Mouse (Mus musculus): Measurements from ENCODE around the gene Plekho2. TPM values are rescaled to one million over a fixed set of nuclear protein-coding genes. Genes with fewer than 3 reads are reported as not detected.

The Plekho2 gene
- polyA plus RNA-seq, 1 experiment from 2014 or later: 16.0 TPM

GRCm38 (mm10) chr9:65568787-65569186, 11.1 kb downstream of the Plekho2 start:
- Histone ChIP-seq H3K36me3 (peaks cover 31% of the 10 kb centered on the region; the same call in 1 of the 2 replicates), H3K9ac (no peak overlapping the region), H3K27me3 (no peaks in the 10 kb centered on the region), H3K4me2 (replicated peaks) (no peak overlapping the region), H3K4me3 (replicated peaks) (no peak overlapping the region), H3K4me1 (peaks cover 15% of the 10 kb centered on the region), H3K9me3 (replicated peaks) (no peaks in the 10 kb centered on the region), H3K27ac (replicated peaks) (peak overlapping the region; percentile 87)
- WGBS: 83% methylated on average over 6 of the region's 6 CpGs
- no peak for ATAC-seq (ENCODE audit: insufficient number of reproducible peaks, low FRiP score, low TSS enrichment, low read depth)

- H3K9ac ChIP-seq: no peak overlapping the region
- H3K36me3 ChIP-seq: peaks cover 39% of the 10 kb centered on the region; the same call in 1 of the 2 replicates
- no peak overlapping the region for H3K4me3 ChIP-seq (replicated peaks)
- peaks cover 23% of the 10 kb centered on the region for H3K4me1 ChIP-seq
- H3K27ac ChIP-seq (replicated peaks): no peak overlapping the region
- 96% methylated on average over 2 of the region's 2 CpGs for WGBS
- H3K27me3 ChIP-seq: no peaks in the 10 kb centered on the region
- H3K4me2 ChIP-seq (replicated peaks): no peak overlapping the region
- no peak for ATAC-seq (ENCODE audit: insufficient number of reproducible peaks, low FRiP score, low TSS enrichment, low read depth)
- no peaks in the 10 kb centered on the region for H3K9me3 ChIP-seq (replicated peaks)
These were observed 15.1 kb downstream of the Plekho2 start for GRCm38 (mm10) chr9:65564698-65565097.

GRCm38 (mm10) chr9:65563073-65563472, 16.8 kb downstream of the Plekho2 start:
- 91% methylated on average over 5 of the region's 5 CpGs for WGBS
- Histone ChIP-seq H3K4me1 (peaks cover 12% of the 10 kb centered on the region), H3K36me3 (peaks cover 48% of the 10 kb centered on the region), H3K4me2 (replicated peaks) (no peak overlapping the region), H3K4me3 (replicated peaks) (no peak overlapping the region), H3K9ac (no peak overlapping the region), H3K9me3 (replicated peaks) (no peaks in the 10 kb centered on the region), H3K27me3 (no peaks in the 10 kb centered on the region), H3K27ac (replicated peaks) (no peak overlapping the region)
- no peak for ATAC-seq (ENCODE audit: insufficient number of reproducible peaks, low FRiP score, low TSS enrichment, low read depth)

- H3K9ac ChIP-seq: no peak overlapping the region
- H3K27me3 ChIP-seq: no peaks in the 10 kb centered on the region
- H3K4me2 ChIP-seq (replicated peaks): no peak overlapping the region
- ATAC-seq (ENCODE audit: insufficient number of reproducible peaks, low FRiP score, low TSS enrichment, low read depth): no peak
- H3K36me3 ChIP-seq: peaks cover 57% of the 10 kb centered on the region
- H3K27ac ChIP-seq (replicated peaks): no peak overlapping the region
- H3K4me3 ChIP-seq (replicated peaks): no peak overlapping the region
- 46% methylated on average over 4 of the region's 4 CpGs for WGBS
- no peaks in the 10 kb centered on the region for H3K9me3 ChIP-seq (replicated peaks)
- peaks cover 12% of the 10 kb centered on the region for H3K4me1 ChIP-seq
These were observed 17.7 kb downstream of the Plekho2 start for GRCm38 (mm10) chr9:65562081-65562506.

GRCm38 (mm10) chr9:65561016-65561415, 18.8 kb downstream of the Plekho2 start:
- Histone ChIP-seq H3K27me3 (no peaks in the 10 kb centered on the region), H3K4me3 (replicated peaks) (no peak overlapping the region), H3K4me1 (peaks cover 12% of the 10 kb centered on the region), H3K36me3 (peaks cover 51% of the 10 kb centered on the region), H3K9me3 (replicated peaks) (no peaks in the 10 kb centered on the region), H3K4me2 (replicated peaks) (no peak overlapping the region), H3K27ac (replicated peaks) (no peak overlapping the region), H3K9ac (no peak overlapping the region)
- 73% methylated on average over 4 of the region's 4 CpGs for WGBS
- no peak for ATAC-seq (ENCODE audit: insufficient number of reproducible peaks, low FRiP score, low TSS enrichment, low read depth)

- no peak for ATAC-seq (ENCODE audit: insufficient number of reproducible peaks, low FRiP score, low TSS enrichment, low read depth)
- Histone ChIP-seq H3K36me3 (peaks cover 46% of the 10 kb centered on the region), H3K4me3 (replicated peaks) (no peak overlapping the region), H3K27me3 (no peaks in the 10 kb centered on the region), H3K9me3 (replicated peaks) (no peaks in the 10 kb centered on the region), H3K4me2 (replicated peaks) (no peak overlapping the region), H3K9ac (no peak overlapping the region), H3K4me1 (peaks cover 30% of the 10 kb centered on the region), H3K27ac (replicated peaks) (no peak overlapping the region)
- 86% methylated on average over 6 of the region's 6 CpGs for WGBS
These were observed 21.0 kb downstream of the Plekho2 start for GRCm38 (mm10) chr9:65558806-65559205.

GRCm38 (mm10) chr9:65556979-65557378, 22.9 kb downstream of the Plekho2 start:
- Histone ChIP-seq H3K4me3 (replicated peaks) (no peak overlapping the region), H3K4me2 (replicated peaks) (no peak overlapping the region), H3K9ac (no peak overlapping the region), H3K4me1 (peaks cover 28% of the 10 kb centered on the region), H3K36me3 (peaks cover 35% of the 10 kb centered on the region), H3K9me3 (replicated peaks) (no peaks in the 10 kb centered on the region), H3K27ac (replicated peaks) (no peak overlapping the region), H3K27me3 (no peaks in the 10 kb centered on the region)
- ATAC-seq (ENCODE audit: insufficient number of reproducible peaks, low FRiP score, low TSS enrichment, low read depth): no peak
- 97% methylated on average over 5 of the region's 5 CpGs for WGBS

GRCm38 (mm10) chr9:65556349-65556748, 23.5 kb downstream of the Plekho2 start:
- WGBS: 90% methylated on average over 8 of the region's 8 CpGs
- H3K4me2 ChIP-seq (replicated peaks): no peak overlapping the region
- H3K4me1 ChIP-seq: peaks cover 25% of the 10 kb centered on the region
- no peak overlapping the region for H3K9ac ChIP-seq
- H3K9me3 ChIP-seq (replicated peaks): no peaks in the 10 kb centered on the region
- H3K27me3 ChIP-seq: no peaks in the 10 kb centered on the region
- no peak for ATAC-seq (ENCODE audit: insufficient number of reproducible peaks, low FRiP score, low TSS enrichment, low read depth)
- peaks cover 32% of the 10 kb centered on the region for H3K36me3 ChIP-seq
- H3K27ac ChIP-seq (replicated peaks): no peak overlapping the region
- H3K4me3 ChIP-seq (replicated peaks): no peak overlapping the region

- no peaks in the 10 kb centered on the region for H3K27me3 ChIP-seq
- H3K4me2 ChIP-seq (replicated peaks): no peak overlapping the region
- H3K9me3 ChIP-seq (replicated peaks): no peaks in the 10 kb centered on the region
- H3K27ac ChIP-seq (replicated peaks): no peak overlapping the region
- peaks cover 28% of the 10 kb centered on the region for H3K4me1 ChIP-seq
- H3K4me3 ChIP-seq (replicated peaks): no peak overlapping the region
- H3K9ac ChIP-seq: no peak overlapping the region
- WGBS: 64% methylated on average over 4 of the region's 4 CpGs
- no peak for ATAC-seq (ENCODE audit: insufficient number of reproducible peaks, low FRiP score, low TSS enrichment, low read depth)
- H3K36me3 ChIP-seq: peaks cover 32% of the 10 kb centered on the region
These were observed 24.2 kb downstream of the Plekho2 start for GRCm38 (mm10) chr9:65555621-65556020.

- Histone ChIP-seq H3K9ac (no peak overlapping the region), H3K27me3 (no peaks in the 10 kb centered on the region), H3K4me1 (peaks cover 35% of the 10 kb centered on the region), H3K4me3 (replicated peaks) (no peak overlapping the region), H3K9me3 (replicated peaks) (no peaks in the 10 kb centered on the region), H3K27ac (replicated peaks) (peak overlapping the region; percentile 48), H3K4me2 (replicated peaks) (no peak overlapping the region), H3K36me3 (peaks cover 29% of the 10 kb centered on the region)
- no peak; the same call in 1 of the 2 replicates for ATAC-seq (ENCODE audit: insufficient number of reproducible peaks, low FRiP score, low TSS enrichment, low read depth)
- WGBS: 9% methylated on average over 5 of the region's 5 CpGs
These were observed 24.8 kb downstream of the Plekho2 start for GRCm38 (mm10) chr9:65555001-65555405.

GRCm38 (mm10) chr9:65552711-65553110, 27.1 kb downstream of the Plekho2 start:
- Histone ChIP-seq H3K36me3 (peaks cover 11% of the 10 kb centered on the region), H3K4me2 (replicated peaks) (no peak overlapping the region), H3K27ac (replicated peaks) (no peak overlapping the region), H3K4me1 (peaks cover 54% of the 10 kb centered on the region), H3K4me3 (replicated peaks) (no peak overlapping the region), H3K9me3 (replicated peaks) (no peaks in the 10 kb centered on the region), H3K27me3 (no peaks in the 10 kb centered on the region), H3K9ac (no peak overlapping the region)
- ATAC-seq (ENCODE audit: insufficient number of reproducible peaks, low FRiP score, low TSS enrichment, low read depth): no peak
- 92% methylated on average over 2 of the region's 2 CpGs for WGBS

GRCm38 (mm10) chr9:65552141-65552540, 27.7 kb downstream of the Plekho2 start:
- WGBS: 88% methylated on average over 5 of the region's 5 CpGs
- no peak overlapping the region for H3K4me2 ChIP-seq (replicated peaks)
- H3K9ac ChIP-seq: no peak overlapping the region
- no peaks in the 10 kb centered on the region for H3K27me3 ChIP-seq
- no peak overlapping the region for H3K4me3 ChIP-seq (replicated peaks)
- peaks cover 56% of the 10 kb centered on the region for H3K4me1 ChIP-seq
- H3K36me3 ChIP-seq: peaks cover 6% of the 10 kb centered on the region; the same call in 1 of the 2 replicates
- H3K9me3 ChIP-seq (replicated peaks): no peaks in the 10 kb centered on the region
- ATAC-seq (ENCODE audit: insufficient number of reproducible peaks, low FRiP score, low TSS enrichment, low read depth): no peak
- H3K27ac ChIP-seq (replicated peaks): peak overlapping the region; percentile 89
